Mouse (Mus musculus) intestine, embryonic 16.5 days (tissue): Measurements from ENCODE around the gene Tspan18. TPM values are rescaled to one million over a fixed set of nuclear protein-coding genes. Genes with fewer than 3 reads are reported as not detected.

ENCODE experiments used
- ATAC-seq: fragments of 200-750 bp; cut with Nextera tagmentation; 2 replicates; pipeline ENCODE4 v1.8.0; 2017; ENCODE audit warnings: moderate TSS enrichment, moderate library complexity
- H3K27ac ChIP-seq: fragments of 300-500 bp; sonication (generic); 2 replicates; pipeline ENCODE4 v1.5.1; 2014; ENCODE audit warnings: mild to moderate bottlenecking, low read length
- H3K27me3 ChIP-seq: fragments of 300-500 bp; sonication (generic); replicated peaks from 2 replicates; pipeline ENCODE4 v1.6.1; 2014; ENCODE audit warnings: low read length, control low read depth, mixed read lengths; ENCODE audit not compliant: control insufficient read depth, insufficient read depth
- H3K36me3 ChIP-seq: fragments of 300-500 bp; sonication (generic); 2 replicates; pipeline ENCODE4 v1.6.1; 2014; ENCODE audit warnings: low read length, control low read depth; ENCODE audit not compliant: control insufficient read depth, insufficient read depth
- H3K4me1 ChIP-seq: fragments of 300-500 bp; sonication (generic); 2 replicates; pipeline ENCODE4 v1.6.1; 2014; ENCODE audit warnings: low read length, control low read depth, mixed read lengths; ENCODE audit not compliant: control insufficient read depth, insufficient read depth
- H3K4me2 ChIP-seq: fragments of 300-500 bp; sonication (generic); 2 replicates; pipeline ENCODE4 v1.6.1; 2014; ENCODE audit warnings: low read depth, low read length, control low read depth
- H3K4me3 ChIP-seq: fragments of 300-500 bp; sonication (generic); 2 replicates; pipeline ENCODE4 v1.5.1; 2014; ENCODE audit warnings: mild to moderate bottlenecking, low read length
- H3K9ac ChIP-seq: fragments of 300-500 bp; sonication (generic); 2 replicates; pipeline ENCODE4 v1.6.1; 2014; ENCODE audit warnings: low read depth, low read length
- H3K9me3 ChIP-seq: fragments of 300-500 bp; sonication (generic); 2 replicates; pipeline ENCODE4 v1.6.1; 2016; ENCODE audit warnings: low read length, control low read depth; ENCODE audit not compliant: control insufficient read depth
- WGBS: fragments of 180-500 bp; shearing (Covaris S2); extraction: QIAGEN DNeasy Blood & Tissue Kit; methylation state at CpG from one replicate; pipeline ENCODE4 v1.1.7; 2014; 5-methylcytosine and 5-hydroxymethylcytosine counted together
- polyA plus RNA-seq: library from polyadenylated mRNA; unstranded; fragments of >200 nt; fragmentation: Nextera tagmentation; extraction: Ambion mirVana; gene quantifications from 2 replicates; pipeline ENCODE4 v1.2.1, GENCODE M21; 2015

Tspan18 gene
- polyA plus RNA-seq, 1 experiment from 2014 or later: 19.5 TPM

- Histone ChIP-seq H3K4me3 (no peak overlapping the region), H3K27ac (no peak overlapping the region), H3K36me3 (no peaks in the 10 kb centered on the region), H3K9ac (no peak overlapping the region), H3K4me2 (no peak overlapping the region), H3K9me3 (no peaks in the 10 kb centered on the region), H3K4me1 (peaks cover 8% of the 10 kb centered on the region; the same call in 1 of the 2 replicates), H3K27me3 (no peaks in the 10 kb centered on the region)
- no peak for ATAC-seq
- 83% methylated on average over 6 of the region's 6 CpGs for WGBS
Measured at GRCm38 (mm10) chr2:93238864-93239263, 95.4 kb downstream of the Tspan18 start.

DNA sequence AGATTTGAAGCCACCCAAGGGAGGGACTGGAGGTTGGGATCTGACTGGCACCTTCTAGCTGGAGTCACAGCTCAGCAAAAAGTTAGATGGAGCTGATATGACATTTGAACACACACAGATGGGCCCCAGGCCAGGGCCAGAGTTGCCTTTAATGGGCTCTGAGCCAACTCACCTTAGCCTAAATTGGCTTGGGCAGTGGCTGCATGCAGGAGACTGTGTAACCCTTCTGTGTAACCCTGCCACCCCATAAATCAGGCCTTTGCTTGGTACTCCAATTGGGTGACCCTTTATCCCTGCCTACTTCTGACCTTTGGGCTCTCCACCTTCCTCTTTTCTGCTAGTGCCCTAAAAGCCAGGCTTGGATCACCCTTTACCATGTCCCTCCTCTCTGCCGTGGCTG is 97.2 kb downstream of the Tspan18 start:
- no peaks in the 10 kb centered on the region for H3K36me3 ChIP-seq

DNA sequence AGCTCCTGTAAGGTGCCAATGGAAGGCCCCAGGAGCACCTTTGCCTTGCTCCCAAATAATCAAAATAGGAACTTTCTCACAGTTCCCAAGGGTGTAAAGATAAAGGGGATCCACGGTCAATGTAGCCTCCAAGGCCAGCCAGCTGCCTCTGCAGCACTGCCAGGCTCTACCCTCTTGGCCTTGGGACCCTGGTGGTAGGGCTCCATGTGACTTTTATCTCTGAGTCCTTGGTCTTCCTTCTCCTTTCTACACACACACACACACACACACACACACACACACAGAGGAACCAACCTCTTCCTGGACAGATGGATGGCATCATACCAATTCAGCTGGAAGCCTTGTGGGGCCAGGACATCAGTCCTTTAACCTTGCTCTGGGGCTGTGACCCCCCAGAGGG is 102.2 kb downstream of the Tspan18 start:
- peaks cover 16% of the 10 kb centered on the region for H3K4me1 ChIP-seq
- no peak for ATAC-seq
- 57% methylated on average over 1 of the region's 1 CpGs for WGBS

More for the DNA sequence above, 97.2 kb downstream of the Tspan18 start:
- Histone ChIP-seq H3K4me3 (no peak overlapping the region), H3K9ac (0 out of 2 replicates have a peak overlapping the region, but pooled peaks have one; percentile 31), H3K27ac (no peak overlapping the region), H3K4me1 (peaks cover 8% of the 10 kb centered on the region), H3K9me3 (no peaks in the 10 kb centered on the region), H3K27me3 (no peaks in the 10 kb centered on the region), H3K4me2 (no peak overlapping the region)
- no peak for ATAC-seq
- WGBS: 65% methylated on average over 1 of the region's 1 CpGs

GRCm38 (mm10) chr2:93228480-93228824 is 105.9 kb downstream of the Tspan18 start:
- H3K36me3 ChIP-seq: no peaks in the 10 kb centered on the region
- H3K4me3 ChIP-seq: no peak overlapping the region
- no peak overlapping the region for H3K4me2 ChIP-seq
- ATAC-seq: no peak
- no peaks in the 10 kb centered on the region for H3K27me3 ChIP-seq
- H3K4me1 ChIP-seq: peaks cover 18% of the 10 kb centered on the region
- 25% methylated on average over 5 of the region's 5 CpGs for WGBS
- H3K9ac ChIP-seq: 0 out of 2 replicates have a peak overlapping the region, but pooled peaks have one; percentile 1
- H3K27ac ChIP-seq: peak overlapping the region; percentile 36
- H3K9me3 ChIP-seq: no peaks in the 10 kb centered on the region

More for the DNA sequence above, 102.2 kb downstream of the Tspan18 start:
- H3K27me3 ChIP-seq: no peaks in the 10 kb centered on the region
- no peak overlapping the region for H3K4me2 ChIP-seq
- H3K27ac ChIP-seq: no peak overlapping the region
- no peaks in the 10 kb centered on the region for H3K9me3 ChIP-seq
- no peak overlapping the region for H3K4me3 ChIP-seq
- H3K36me3 ChIP-seq: no peaks in the 10 kb centered on the region
- H3K9ac ChIP-seq: no peak overlapping the region

DNA sequence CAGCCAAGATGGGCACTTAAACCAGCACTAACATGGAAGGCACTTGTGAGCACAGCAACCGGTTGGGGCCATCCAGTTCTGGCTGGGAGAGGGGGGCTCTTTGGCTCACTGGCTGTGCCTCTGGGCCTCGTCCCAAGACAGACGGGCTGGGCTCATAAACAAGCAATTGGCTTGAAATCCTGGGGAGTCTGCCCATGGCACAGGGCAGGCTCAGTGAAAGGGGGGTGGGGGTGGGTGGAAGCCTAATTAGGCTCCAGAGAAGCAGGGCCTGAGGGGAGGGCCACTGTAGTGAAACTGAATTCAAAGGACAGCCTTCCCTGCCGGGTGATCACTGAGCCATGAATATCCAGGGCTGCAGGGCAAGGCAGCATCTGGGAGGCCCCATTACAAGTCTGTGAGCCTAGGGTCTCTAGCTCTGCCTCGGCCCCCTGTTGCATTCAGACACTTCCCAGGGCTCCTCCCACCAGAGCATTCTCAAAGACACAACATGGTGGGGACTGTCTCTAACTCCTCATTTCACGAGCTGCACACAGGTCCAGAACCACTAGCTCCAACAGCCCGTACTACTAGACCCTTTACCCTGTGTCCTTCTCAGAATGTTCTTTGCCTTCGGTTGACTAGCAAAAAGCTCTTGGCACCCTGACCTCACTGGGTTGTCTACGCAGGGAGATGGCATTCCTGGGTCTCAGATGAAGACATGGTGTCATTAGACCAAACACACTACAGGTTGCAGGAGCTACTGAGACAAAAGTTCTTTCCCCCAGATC is 106.4 kb downstream of the Tspan18 start:
- peak; percentile 22 for ATAC-seq
- H3K4me2 ChIP-seq: no peak overlapping the region
- H3K4me1 ChIP-seq: peaks cover 18% of the 10 kb centered on the region
- H3K9me3 ChIP-seq: no peaks in the 10 kb centered on the region
- no peaks in the 10 kb centered on the region for H3K27me3 ChIP-seq
- no peak overlapping the region for H3K4me3 ChIP-seq
- H3K36me3 ChIP-seq: no peaks in the 10 kb centered on the region
- 0 out of 2 replicates have a peak overlapping the region, but pooled peaks have one; percentile 1 for H3K9ac ChIP-seq
- WGBS: 59% methylated on average over 9 of the region's 9 CpGs
- H3K27ac ChIP-seq: peak overlapping the region; percentile 36

DNA sequence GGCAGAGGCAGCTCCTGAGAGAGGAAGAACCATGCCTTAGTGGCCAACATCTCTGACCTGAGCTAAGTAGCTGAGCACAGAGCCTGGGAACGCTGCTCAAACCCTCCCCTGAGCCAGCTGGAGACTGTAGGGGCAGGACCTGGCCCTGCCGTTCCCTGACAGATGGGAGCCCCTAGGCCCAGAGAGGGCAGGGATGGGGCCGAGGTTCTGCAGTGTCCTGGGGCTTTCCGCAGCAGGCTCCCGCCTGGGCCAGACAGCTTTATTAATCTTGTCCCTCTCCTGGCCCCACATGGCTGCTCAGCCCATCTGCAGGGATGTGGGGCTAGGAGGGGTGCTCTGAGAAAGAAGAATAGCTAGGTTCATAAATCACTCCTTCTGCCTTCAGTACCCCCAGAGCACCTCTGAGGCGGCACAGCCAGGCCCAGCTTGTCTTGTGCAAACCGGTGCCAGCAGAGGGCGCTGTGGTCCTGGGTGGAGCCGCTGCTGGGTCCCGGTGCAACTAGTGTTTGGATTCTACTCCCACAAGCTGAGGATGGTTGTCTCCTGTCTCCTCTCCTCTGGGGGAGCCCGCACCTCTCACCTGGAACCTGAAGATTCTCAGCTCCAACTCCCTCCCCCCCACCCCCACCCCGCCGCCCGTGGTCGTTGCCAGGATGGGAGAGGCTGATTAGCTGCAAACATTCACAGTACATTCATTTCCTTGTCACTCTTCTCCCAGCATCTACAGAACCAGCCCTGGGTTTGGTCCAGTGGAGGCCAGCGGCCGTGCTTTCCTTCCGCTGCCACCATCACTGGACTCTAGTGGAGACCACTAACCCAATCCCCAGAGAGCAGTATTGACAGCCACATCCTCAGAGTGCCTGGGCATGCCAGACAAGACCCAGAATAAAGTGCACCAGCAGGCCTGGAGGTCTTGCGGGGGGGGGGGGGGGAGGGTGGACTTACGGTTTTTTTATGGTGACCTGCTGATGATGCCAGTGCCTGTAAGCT is 107.4 kb downstream of the Tspan18 start:
- Histone ChIP-seq H3K4me3 (no peak overlapping the region), H3K27me3 (no peaks in the 10 kb centered on the region), H3K4me1 (peaks cover 18% of the 10 kb centered on the region), H3K9me3 (no peaks in the 10 kb centered on the region), H3K36me3 (no peaks in the 10 kb centered on the region), H3K4me2 (no peak overlapping the region), H3K9ac (no peak overlapping the region), H3K27ac (no peak overlapping the region)
- ATAC-seq: peak; percentile 75
- WGBS: 13% methylated on average over 19 of the region's 20 CpGs

- H3K9ac ChIP-seq: no peak overlapping the region
- H3K4me2 ChIP-seq: no peak overlapping the region
- H3K27me3 ChIP-seq: no peaks in the 10 kb centered on the region
- no peak overlapping the region for H3K27ac ChIP-seq
- H3K36me3 ChIP-seq: no peaks in the 10 kb centered on the region
- peaks cover 20% of the 10 kb centered on the region for H3K4me1 ChIP-seq
- no peak overlapping the region for H3K4me3 ChIP-seq
- no peak for ATAC-seq
- no peaks in the 10 kb centered on the region for H3K9me3 ChIP-seq
- WGBS: 46% methylated on average over 6 of the region's 6 CpGs
Measured at GRCm38 (mm10) chr2:93223463-93223862, 110.8 kb downstream of the Tspan18 start.

- 67% methylated on average over 5 of the region's 5 CpGs for WGBS
Measured at GRCm38 (mm10) chr2:93220447-93220846, 113.9 kb downstream of the Tspan18 start.

GRCm38 (mm10) chr2:93219576-93219975 is 114.7 kb downstream of the Tspan18 start:
- peaks cover 11% of the 10 kb centered on the region for H3K4me1 ChIP-seq
- H3K36me3 ChIP-seq: no peaks in the 10 kb centered on the region
- H3K4me2 ChIP-seq: no peak overlapping the region
- no peaks in the 10 kb centered on the region for H3K27me3 ChIP-seq
- no peak overlapping the region for H3K9ac ChIP-seq
- ATAC-seq: no peak
- H3K9me3 ChIP-seq: no peaks in the 10 kb centered on the region
- WGBS: 96% methylated on average over 3 of the region's 3 CpGs
- no peak overlapping the region for H3K27ac ChIP-seq
- no peak overlapping the region for H3K4me3 ChIP-seq

More at GRCm38 (mm10) chr2:93220447-93220846, 113.9 kb downstream of the Tspan18 start:
- Histone ChIP-seq H3K4me3 (no peak overlapping the region), H3K9me3 (no peaks in the 10 kb centered on the region), H3K27me3 (no peaks in the 10 kb centered on the region), H3K27ac (no peak overlapping the region), H3K4me2 (no peak overlapping the region), H3K4me1 (peaks cover 11% of the 10 kb centered on the region), H3K9ac (no peak overlapping the region), H3K36me3 (no peaks in the 10 kb centered on the region)
- ATAC-seq: no peak
